8 mouse cellular contexts compared by ENCODE assay signal in genomic region chr2:157077641-157078058, GRCm38 (mm10). TPM values are rescaled to one million over a fixed set of nuclear protein-coding genes. Genes with fewer than 3 reads are reported as not detected.
A peak's percentile ranks its signal among the peaks of the same experiment; 100 is the strongest.
DNase-seq lines count a peak whose midpoint lies in the region; ATAC-seq and TF ChIP-seq lines count a peak whose summit lies in the region.

No protein-coding gene starts in this region.

- H3K9me3 ChIP-seq in hindbrain, embryonic 15.5 days, result no peaks in the 10 kb centered on the region

- intact Hi-C loops in left cerebral cortex, adult 2 months (cut with DNase I), result loop anchor here (2.0 to 5.0 kb wide), 2 partner anchors 19 to 35 kb away; no protein-coding TSS in a partner anchor

- peak overlapping the region; percentile 99 for H3K27ac ChIP-seq in hindbrain, embryonic 15.5 days (replicated peaks)
- peak overlapping the region; percentile 61 for H3K27ac ChIP-seq in left cerebral cortex, adult 2 months

- H3K4me2 ChIP-seq in hindbrain, embryonic 15.5 days, result peak overlapping the region; percentile 87

- no peak for TF ChIP-seq CTCF in left cerebral cortex, adult 2 months (IDR thresholded peaks at IDR 0.05)

- peaks cover 63% of the 10 kb centered on the region for H3K4me1 ChIP-seq in hindbrain, embryonic 15.5 days (replicated peaks)

- 2% methylated on average over 15 of the region's 15 CpGs for WGBS in hindbrain, embryonic 15.5 days

- H3K4me3 ChIP-seq in hindbrain, embryonic 15.5 days, result peak overlapping the region; percentile 97
- H3K4me3 ChIP-seq in left cerebral cortex, adult 2 months, result peak overlapping the region; percentile 72

- H3K27me3 ChIP-seq in hindbrain, embryonic 15.5 days, result no peaks in the 10 kb centered on the region

- 0 out of 2 replicates have a peak, but pooled peaks cover 4% of the 10 kb centered on the region for H3K36me3 ChIP-seq in hindbrain, embryonic 15.5 days

- DNase-seq in adrenal gland, adult 2 months, result peak; percentile 94
- peak; percentile 70 to 75 for DNase-seq in cerebellum, postnatal 25 days
- peak; percentile 91 for DNase-seq in gastrocnemius, postnatal 10 days
- DNase-seq in left cerebral cortex, adult 2 months (ENCODE audit: extremely low spot score in 1 of 2, low spot score in 2 of 2), result peak; percentile 51 to 68
- DNase-seq in lung, postnatal 25 days (ENCODE audit: low spot score), result peak; percentile 94
- peak; percentile 78 for DNase-seq in ovary, postnatal 14 days (ENCODE audit: low spot score)
- DNase-seq in thymus, postnatal 25 days, result no peak

- ATAC-seq in hindbrain, embryonic 15.5 days (ENCODE audit: low FRiP score, low read depth), result no peak

- H3K9ac ChIP-seq in hindbrain, embryonic 15.5 days, result peak overlapping the region; percentile 99

RNA-seq across cellular contexts. Expression of gene Soga1, which starts 1.4 kb away (rescaled TPM):
- 10 to 100 TPM; 30.9 to 36.6 TPM for total RNA-seq in adrenal gland, adult 2 months (2021)
- polyA plus RNA-seq in adrenal gland, adult 2 months (2012; rRNA removed), result 31.1 and 33.1 TPM in 2 replicates
- total RNA-seq in gastrocnemius, postnatal 10 days (2021), result 10 to 100 TPM; 15.4 to 20.3 TPM
- polyA plus RNA-seq in hindbrain, embryonic 15.5 days (2015; fragmentation: Nextera tagmentation; extraction: Ambion mirVana), result 5.2 and 6.3 TPM in 2 replicates
- total RNA-seq in left cerebral cortex, adult 2 months (2021), result 10 to 100 TPM; 20.2 to 25.1 TPM

RNA-seq across cellular contexts. Expression of gene Tldc2, which starts 9.2 kb away (rescaled TPM):
- not detected for total RNA-seq in adrenal gland, adult 2 months (2021)
- polyA plus RNA-seq in adrenal gland, adult 2 months (2012; rRNA removed), result 0.19 TPM in 1 of 2 replicates, not detected in the other
- total RNA-seq in gastrocnemius, postnatal 10 days (2021), result not detected
- polyA plus RNA-seq in hindbrain, embryonic 15.5 days (2015; fragmentation: Nextera tagmentation; extraction: Ambion mirVana), result not detected in 2 replicates
- not detected for total RNA-seq in left cerebral cortex, adult 2 months (2021)

RNA-seq across cellular contexts. Expression of gene Samhd1, which starts 57.4 kb away (rescaled TPM):
- total RNA-seq in adrenal gland, adult 2 months (2021), result 10 to 100 TPM; 23.0 to 26.8 TPM
- polyA plus RNA-seq in adrenal gland, adult 2 months (2012; rRNA removed), result 11.7 and 13.4 TPM in 2 replicates
- 10 to 100 TPM; 15.9 to 20.2 TPM for total RNA-seq in gastrocnemius, postnatal 10 days (2021)
- 9.7 and 12.3 TPM in 2 replicates for polyA plus RNA-seq in hindbrain, embryonic 15.5 days (2015; fragmentation: Nextera tagmentation; extraction: Ambion mirVana)
- total RNA-seq in left cerebral cortex, adult 2 months (2021), result 10 to 100 TPM; 12.7 to 12.9 TPM
